Comparison of ENCODE assay signal across 27 mouse cellular contexts in the genomic region with DNA sequence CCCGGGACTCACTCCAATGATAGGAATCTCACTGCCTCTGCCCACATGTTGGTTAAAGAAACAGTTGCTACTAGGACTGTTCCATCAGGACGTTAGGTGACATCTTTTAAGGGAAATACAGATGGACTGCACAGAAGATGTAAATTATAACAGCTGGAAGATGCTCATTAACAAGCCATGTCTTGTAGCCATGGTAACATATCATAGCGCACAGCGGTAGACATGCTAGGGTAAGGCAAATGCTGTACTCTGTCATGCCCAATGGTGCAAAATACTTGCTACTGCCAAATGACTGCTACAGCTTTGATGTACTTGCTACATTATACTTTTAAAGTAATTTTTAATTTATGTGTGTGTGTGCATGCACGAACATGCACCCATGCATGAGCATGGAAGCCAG. TPM values are rescaled to one million over a fixed set of nuclear protein-coding genes. Genes with fewer than 3 reads are reported as not detected.
DNase-seq lines count a peak whose midpoint lies in the region; ATAC-seq and TF ChIP-seq lines count a peak whose summit lies in the region.
"Had no signal": no experiment of that assay in that cellular context is flagged by ENCODE, and none has a peak within 500 bp of the region (broad histone marks: within the 10 kb centered on the region; RNA-seq: fewer than 3 reads in every experiment).

No protein-coding gene starts in this region.

- H3K27ac ChIP-seq in forebrain, embryonic 15.5 days (replicated peaks), result peak overlapping the region; percentile 50; the same call in 1 of the 2 replicates
- no peak overlapping the region; the same call in 1 of the 2 replicates for H3K27ac ChIP-seq in forebrain, embryonic 16.5 days (ENCODE audit: low read length)
- H3K27ac ChIP-seq in hindbrain, embryonic 14.5 days, result peak overlapping the region; percentile 64
- no peak overlapping the region for H3K27ac ChIP-seq in hindbrain, embryonic 16.5 days (ENCODE audit: low read depth, low read length)
- no peak overlapping the region for H3K27ac ChIP-seq in midbrain, postnatal 0 days (ENCODE audit: low read depth, low read length)
- no peak overlapping the region for H3K27ac ChIP-seq in midbrain, embryonic 16.5 days (ENCODE audit: low read length)
- 0 out of 2 replicates have a peak overlapping the region, but pooled peaks have one; percentile 44 for H3K27ac ChIP-seq in limb, embryonic 10.5 days
- H3K27ac ChIP-seq: embryonic facial prominence, embryonic 10.5 days; embryonic facial prominence, embryonic 13.5 days; heart, embryonic 15.5 days; intestine, embryonic 15.5 days had no signal

- no peak overlapping the region for H3K4me2 ChIP-seq in forebrain, embryonic 15.5 days (replicated peaks)
- H3K4me2 ChIP-seq in forebrain, embryonic 16.5 days (ENCODE audit: low read length), result no peak overlapping the region
- H3K4me2 ChIP-seq in hindbrain, embryonic 14.5 days (replicated peaks), result no peak overlapping the region
- H3K4me2 ChIP-seq in hindbrain, embryonic 16.5 days (ENCODE audit: low read length), result no peak overlapping the region
- no peak overlapping the region for H3K4me2 ChIP-seq in midbrain, postnatal 0 days (ENCODE audit: low read depth, low read length, poor library complexity, severe bottlenecking)
- H3K4me2 ChIP-seq in midbrain, embryonic 16.5 days (ENCODE audit: low read length), result no peak overlapping the region
- H3K4me2 ChIP-seq: embryonic facial prominence, embryonic 13.5 days; heart, embryonic 12.5 days; heart, embryonic 15.5 days; intestine, embryonic 15.5 days had no signal

- TF ChIP-seq CTCF in midbrain, postnatal 0 days (IDR thresholded peaks at IDR 0.05), result no peak

- no peak for ATAC-seq in forebrain, embryonic 15.5 days (replicated peaks)
- no peak for ATAC-seq in forebrain, embryonic 16.5 days
- no peak for ATAC-seq in hindbrain, embryonic 14.5 days (ENCODE audit: low FRiP score)
- ATAC-seq in hindbrain, embryonic 16.5 days, result no peak
- ATAC-seq in midbrain, postnatal 0 days (ENCODE audit: low FRiP score), result no peak
- no peak for ATAC-seq in midbrain, embryonic 16.5 days
- ATAC-seq: CD4-positive, CD25-positive, alpha-beta regulatory T cell, adult 4 months; intestine, embryonic 15.5 days had no signal

- 75% methylated on average over 5 of the region's 5 CpGs for WGBS in forebrain, embryonic 15.5 days
- WGBS in forebrain, embryonic 16.5 days, result 73% methylated on average over 5 of the region's 5 CpGs
- 65% methylated on average over 5 of the region's 5 CpGs for WGBS in hindbrain, embryonic 14.5 days
- 69% methylated on average over 5 of the region's 5 CpGs for WGBS in hindbrain, embryonic 16.5 days
- WGBS in midbrain, postnatal 0 days, result 70% methylated on average over 5 of the region's 5 CpGs
- 71% methylated on average over 5 of the region's 5 CpGs for WGBS in midbrain, embryonic 16.5 days
- WGBS in limb, embryonic 10.5 days, result 82% methylated on average over 5 of the region's 5 CpGs

- no peak overlapping the region for H3K4me3 ChIP-seq in forebrain, embryonic 15.5 days
- no peak overlapping the region for H3K4me3 ChIP-seq in forebrain, embryonic 16.5 days (replicated peaks; ENCODE audit: low read length)
- no peak overlapping the region for H3K4me3 ChIP-seq in hindbrain, embryonic 14.5 days (replicated peaks; ENCODE audit: low read length)
- no peak overlapping the region for H3K4me3 ChIP-seq in hindbrain, embryonic 16.5 days (ENCODE audit: low read length)
- no peak overlapping the region for H3K4me3 ChIP-seq in midbrain, postnatal 0 days (ENCODE audit: low read depth, low read length)
- H3K4me3 ChIP-seq in midbrain, embryonic 16.5 days (ENCODE audit: low read depth, low read length), result no peak overlapping the region
- no peak overlapping the region for H3K4me3 ChIP-seq in limb, embryonic 10.5 days
- H3K4me3 ChIP-seq: embryonic facial prominence, embryonic 10.5 days; embryonic facial prominence, embryonic 13.5 days; erythroblast, embryonic 14.5 days; heart, embryonic 12.5 days; heart, embryonic 15.5 days; intestine, embryonic 15.5 days had no signal

- H3K9me3 ChIP-seq in forebrain, embryonic 15.5 days, result no peaks in the 10 kb centered on the region
- H3K9me3 ChIP-seq in forebrain, embryonic 16.5 days (ENCODE audit: control insufficient read depth, low read length), result no peaks in the 10 kb centered on the region
- H3K9me3 ChIP-seq in hindbrain, embryonic 14.5 days (ENCODE audit: control insufficient read depth, low read length), result no peaks in the 10 kb centered on the region
- H3K9me3 ChIP-seq in hindbrain, embryonic 16.5 days (ENCODE audit: control insufficient read depth, low read length), result no peaks in the 10 kb centered on the region
- no peaks in the 10 kb centered on the region for H3K9me3 ChIP-seq in midbrain, postnatal 0 days (ENCODE audit: low read length)
- no peaks in the 10 kb centered on the region for H3K9me3 ChIP-seq in midbrain, embryonic 16.5 days (replicated peaks; ENCODE audit: control insufficient read depth, low read length, poor library complexity, severe bottlenecking)
- no peaks in the 10 kb centered on the region for H3K9me3 ChIP-seq in limb, embryonic 10.5 days (replicated peaks)
- H3K9me3 ChIP-seq: embryonic facial prominence, embryonic 10.5 days; embryonic facial prominence, embryonic 13.5 days; heart, embryonic 12.5 days; heart, embryonic 15.5 days; intestine, embryonic 15.5 days had no signal

- DNase-seq in hindbrain, embryonic 14.5 days (ENCODE audit: low spot score), result no peak
- DNase-seq in midbrain, postnatal 0 days (ENCODE audit: low spot score), result peak; percentile 45
- no peak for DNase-seq in limb, embryonic 10.5 days (ENCODE audit: low spot score)
- DNase-seq in lung, postnatal 14 days, result no peak
- DNase-seq: adrenal gland, adult 2 months; adrenal gland, postnatal 14 days; cerebellum, adult 11-12 months; cerebellum, adult 8-10 months; cerebellum, postnatal 10 days; cerebellum, postnatal 36 days; embryo, embryonic 11 days; gastrocnemius, postnatal 25 days; heart, adult 18-20 months; heart, postnatal 10 days; heart, postnatal 36 days; kidney, adult 11 months had no signal

- peaks cover 20% of the 10 kb centered on the region for H3K4me1 ChIP-seq in forebrain, embryonic 15.5 days
- H3K4me1 ChIP-seq in forebrain, embryonic 16.5 days (replicated peaks; ENCODE audit: control insufficient read depth, insufficient read depth, low read length), result peaks cover 14% of the 10 kb centered on the region
- H3K4me1 ChIP-seq in hindbrain, embryonic 14.5 days (replicated peaks; ENCODE audit: control insufficient read depth, insufficient read depth, low read length), result peaks cover 19% of the 10 kb centered on the region
- H3K4me1 ChIP-seq in hindbrain, embryonic 16.5 days (ENCODE audit: control insufficient read depth, insufficient read depth, low read depth, low read length), result peaks cover 7% of the 10 kb centered on the region
- no peaks in the 10 kb centered on the region for H3K4me1 ChIP-seq in midbrain, postnatal 0 days (ENCODE audit: insufficient read depth, low read length)
- peaks cover 12% of the 10 kb centered on the region for H3K4me1 ChIP-seq in midbrain, embryonic 16.5 days (ENCODE audit: control insufficient read depth, insufficient read depth, low read length)
- peaks cover 11% of the 10 kb centered on the region for H3K4me1 ChIP-seq in limb, embryonic 10.5 days

- no peak overlapping the region for H3K9ac ChIP-seq in forebrain, embryonic 15.5 days (replicated peaks)
- no peak overlapping the region for H3K9ac ChIP-seq in forebrain, embryonic 16.5 days (replicated peaks; ENCODE audit: low read depth, low read length)
- no peak overlapping the region for H3K9ac ChIP-seq in hindbrain, embryonic 14.5 days
- no peak overlapping the region for H3K9ac ChIP-seq in hindbrain, embryonic 16.5 days (ENCODE audit: low read depth, low read length)
- no peak overlapping the region for H3K9ac ChIP-seq in midbrain, postnatal 0 days (replicated peaks; ENCODE audit: low read length, poor library complexity, severe bottlenecking)
- no peak overlapping the region for H3K9ac ChIP-seq in midbrain, embryonic 16.5 days (ENCODE audit: low read depth, low read length)
- H3K9ac ChIP-seq: embryonic facial prominence, embryonic 13.5 days; heart, embryonic 12.5 days; heart, embryonic 15.5 days; intestine, embryonic 15.5 days had no signal

- H3K27me3 ChIP-seq in forebrain, embryonic 15.5 days, result no peaks in the 10 kb centered on the region
- no peaks in the 10 kb centered on the region for H3K27me3 ChIP-seq in forebrain, embryonic 16.5 days (replicated peaks; ENCODE audit: control insufficient read depth, insufficient read depth, low read length)
- H3K27me3 ChIP-seq in hindbrain, embryonic 14.5 days (ENCODE audit: control insufficient read depth, insufficient read depth, low read length), result no peaks in the 10 kb centered on the region
- H3K27me3 ChIP-seq in hindbrain, embryonic 16.5 days (replicated peaks; ENCODE audit: control insufficient read depth, insufficient read depth, low read length), result no peaks in the 10 kb centered on the region
- H3K27me3 ChIP-seq in midbrain, postnatal 0 days (ENCODE audit: insufficient read depth, low read length), result no peaks in the 10 kb centered on the region
- no peaks in the 10 kb centered on the region for H3K27me3 ChIP-seq in midbrain, embryonic 16.5 days (ENCODE audit: control insufficient read depth, insufficient read depth, low read depth, low read length)
- H3K27me3 ChIP-seq in limb, embryonic 10.5 days (ENCODE audit: low read depth, poor library complexity, severe bottlenecking), result no peaks in the 10 kb centered on the region
- H3K27me3 ChIP-seq: embryonic facial prominence, embryonic 13.5 days; heart, embryonic 12.5 days; heart, embryonic 15.5 days; intestine, embryonic 15.5 days had no signal

- peaks cover 15% of the 10 kb centered on the region; the same call in 1 of the 2 replicates for H3K36me3 ChIP-seq in forebrain, embryonic 15.5 days
- peaks cover 2% of the 10 kb centered on the region for H3K36me3 ChIP-seq in forebrain, embryonic 16.5 days (ENCODE audit: control insufficient read depth, insufficient read depth)
- H3K36me3 ChIP-seq in hindbrain, embryonic 14.5 days (replicated peaks; ENCODE audit: control insufficient read depth, insufficient read depth), result peaks cover 29% of the 10 kb centered on the region
- H3K36me3 ChIP-seq in hindbrain, embryonic 16.5 days (ENCODE audit: control insufficient read depth, insufficient read depth, low read length), result peaks cover 17% of the 10 kb centered on the region; the same call in 1 of the 2 replicates
- H3K36me3 ChIP-seq in midbrain, postnatal 0 days (ENCODE audit: insufficient read depth, low read length), result peaks cover 44% of the 10 kb centered on the region
- peaks cover 20% of the 10 kb centered on the region for H3K36me3 ChIP-seq in midbrain, embryonic 16.5 days (ENCODE audit: control insufficient read depth, insufficient read depth, low read length)
- peaks cover 41% of the 10 kb centered on the region for H3K36me3 ChIP-seq in limb, embryonic 10.5 days
- H3K36me3 ChIP-seq: intestine, embryonic 15.5 days had no signal

RNA-seq across cellular contexts. Expression of a gene that starts 4.8 kb away (rescaled TPM):
- 20.9 and 21.3 TPM in 2 replicates for polyA plus RNA-seq in forebrain, embryonic 15.5 days (2015; fragmentation: Nextera tagmentation; extraction: Ambion mirVana)
- 23.9 and 24.0 TPM in 2 replicates for polyA plus RNA-seq in forebrain, embryonic 16.5 days (2015; fragmentation: Nextera tagmentation; extraction: Ambion mirVana)
- 16.3 and 17.4 TPM in 2 replicates for polyA plus RNA-seq in hindbrain, embryonic 14.5 days (2014; fragmentation: Nextera tagmentation; extraction: Ambion mirVana)
- polyA plus RNA-seq in hindbrain, embryonic 16.5 days (2015; fragmentation: Nextera tagmentation; extraction: Ambion mirVana), result 23.2 and 26.0 TPM in 2 replicates
- 34.6 and 36.0 TPM in 2 replicates for total RNA-seq in midbrain, postnatal 0 days (2014; rRNA removed)
- 30.7 and 34.8 TPM in 2 replicates for polyA plus RNA-seq in midbrain, postnatal 0 days (2015; fragmentation: Nextera tagmentation; extraction: Ambion mirVana)
- 20.7 and 21.7 TPM in 2 replicates for polyA plus RNA-seq in midbrain, embryonic 16.5 days (2015; fragmentation: Nextera tagmentation; extraction: Ambion mirVana)
- polyA plus RNA-seq in limb, embryonic 10.5 days (2016; fragmentation: Nextera tagmentation; extraction: Ambion mirVana), result 16.5 and 22.3 TPM in 2 replicates

RNA-seq across cellular contexts. Expression of a gene that starts 15.7 kb away (rescaled TPM):
- 16.7 and 17.8 TPM in 2 replicates for polyA plus RNA-seq in forebrain, embryonic 15.5 days (2015; fragmentation: Nextera tagmentation; extraction: Ambion mirVana)
- polyA plus RNA-seq in forebrain, embryonic 16.5 days (2015; fragmentation: Nextera tagmentation; extraction: Ambion mirVana), result 18.1 and 21.9 TPM in 2 replicates
- 20.2 and 22.4 TPM in 2 replicates for polyA plus RNA-seq in hindbrain, embryonic 14.5 days (2014; fragmentation: Nextera tagmentation; extraction: Ambion mirVana)
- 24.5 and 28.3 TPM in 2 replicates for polyA plus RNA-seq in hindbrain, embryonic 16.5 days (2015; fragmentation: Nextera tagmentation; extraction: Ambion mirVana)
- 31.4 and 37.3 TPM in 2 replicates for total RNA-seq in midbrain, postnatal 0 days (2014; rRNA removed)
- 25.3 and 26.2 TPM in 2 replicates for polyA plus RNA-seq in midbrain, postnatal 0 days (2015; fragmentation: Nextera tagmentation; extraction: Ambion mirVana)
- polyA plus RNA-seq in midbrain, embryonic 16.5 days (2015; fragmentation: Nextera tagmentation; extraction: Ambion mirVana), result 24.7 and 29.0 TPM in 2 replicates
- 5.3 and 7.5 TPM in 2 replicates for polyA plus RNA-seq in limb, embryonic 10.5 days (2016; fragmentation: Nextera tagmentation; extraction: Ambion mirVana)

RNA-seq across cellular contexts. Expression of a gene that starts 15.8 kb away (rescaled TPM):
- polyA plus RNA-seq in forebrain, embryonic 15.5 days (2015; fragmentation: Nextera tagmentation; extraction: Ambion mirVana), result 96.9 and 99.7 TPM in 2 replicates
- 101 and 105 TPM in 2 replicates for polyA plus RNA-seq in forebrain, embryonic 16.5 days (2015; fragmentation: Nextera tagmentation; extraction: Ambion mirVana)
- polyA plus RNA-seq in hindbrain, embryonic 14.5 days (2014; fragmentation: Nextera tagmentation; extraction: Ambion mirVana), result 106 and 113 TPM in 2 replicates
- 78.7 and 85.4 TPM in 2 replicates for polyA plus RNA-seq in hindbrain, embryonic 16.5 days (2015; fragmentation: Nextera tagmentation; extraction: Ambion mirVana)
- 173 and 196 TPM in 2 replicates for total RNA-seq in midbrain, postnatal 0 days (2014; rRNA removed)
- 102 and 107 TPM in 2 replicates for polyA plus RNA-seq in midbrain, postnatal 0 days (2015; fragmentation: Nextera tagmentation; extraction: Ambion mirVana)
- polyA plus RNA-seq in midbrain, embryonic 16.5 days (2015; fragmentation: Nextera tagmentation; extraction: Ambion mirVana), result 76.2 and 81.9 TPM in 2 replicates
- polyA plus RNA-seq in limb, embryonic 10.5 days (2016; fragmentation: Nextera tagmentation; extraction: Ambion mirVana), result 194 and 232 TPM in 2 replicates

Comparison
In these comparisons a context has a peak if more than half of its experiments do, and no peak if none do; other contexts are left out.
1. H3K27ac ChIP-seq: peak in forebrain, embryonic 15.5 days (single experiment), hindbrain, embryonic 14.5 days (single experiment) and limb, embryonic 10.5 days (single experiment); none in forebrain, embryonic 16.5 days (single experiment), hindbrain, embryonic 16.5 days (single experiment), midbrain, postnatal 0 days (single experiment) and midbrain, embryonic 16.5 days (single experiment).